Mouse (Mus musculus): ENCODE results near the gene Zfp958. TPM values are rescaled to one million over a fixed set of nuclear protein-coding genes. Genes with fewer than 3 reads are reported as not detected.

The Zfp958 gene
- total RNA-seq, 2 experiments from 2014 or later, result 8.7 to 9.9 TPM

DNA sequence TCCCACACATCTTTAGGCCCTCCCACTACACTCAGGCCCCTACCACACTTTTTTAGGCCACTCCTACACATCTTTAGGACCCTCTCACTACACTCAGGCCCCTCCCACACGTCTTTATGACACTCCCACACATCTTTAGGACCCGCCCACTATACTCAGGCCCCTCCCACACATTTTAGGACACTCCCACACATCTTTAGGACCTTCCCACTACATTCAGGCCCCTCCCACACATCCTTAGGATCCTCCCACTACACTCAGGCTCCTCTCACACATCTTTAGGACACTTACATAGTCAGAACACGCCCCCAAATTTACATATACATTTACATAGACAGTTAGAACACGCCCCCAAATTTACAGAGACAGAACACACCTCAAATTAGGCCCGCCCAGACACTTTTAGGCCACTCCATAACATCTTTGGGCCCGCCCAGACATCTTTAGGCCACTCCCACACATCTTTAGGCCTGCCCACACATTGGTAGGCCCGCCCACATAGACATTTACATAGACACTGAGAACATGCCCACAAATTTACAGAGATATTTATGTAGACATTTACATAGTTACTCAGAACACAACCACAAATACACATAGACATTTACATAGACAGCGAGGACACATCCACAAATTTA is 66.1 kb downstream of the Zfp958 start:
- DNase-seq (ENCODE audit: low spot score), result no peak
- intact Hi-C loops (cut with DNase I), result loop anchor here (5.0 to 10.0 kb wide), 4 partner anchors 67 to 512 kb away; partner anchors contain the start of genes Ctxn1, Evi5l, Shcbp1 and Snapc2

DNA sequence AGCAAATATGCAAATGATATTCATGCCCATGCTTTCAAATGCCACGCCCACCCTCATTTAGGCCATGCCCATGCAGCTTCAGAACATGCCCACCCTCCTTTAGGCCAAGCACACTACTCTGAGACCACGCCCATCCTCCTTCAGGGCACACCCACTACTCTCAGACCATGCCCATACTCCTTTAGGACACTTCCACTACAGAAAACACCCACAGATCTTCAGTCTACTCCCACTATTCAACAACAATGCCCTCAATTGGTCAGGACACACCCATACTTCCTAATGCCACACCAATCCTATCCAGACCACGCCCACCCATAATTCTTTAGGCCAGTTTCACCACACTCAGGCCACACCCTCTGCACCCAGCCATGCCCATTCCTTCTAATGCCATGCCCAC is 66.8 kb downstream of the Zfp958 start:
- intact Hi-C loops (cut with DNase I), result loop anchor here (5.0 to 10.0 kb wide), 4 partner anchors 67 to 512 kb away; partner anchors contain the start of genes Ctxn1, Evi5l, Shcbp1 and Snapc2
- no peak for DNase-seq (ENCODE audit: low spot score)

Other genes starting within 250 kb of the Zfp958 start
- gene Cers4, start 120.1 kb upstream of the Zfp958 start, total RNA-seq (2021), result 10 to 100 TPM; 37.1 to 42.5 TPM
- gene Shcbp1, start 166.4 kb downstream of the Zfp958 start, total RNA-seq (2021), result 1 to 10 TPM in 1 of 2 experiments, under 1 TPM in 1; 0.75 to 1.0 TPM